Mouse (Mus musculus): ENCODE data around the gene Nrgn.

- TF ChIP-seq CTCF (IDR thresholded peaks at IDR 0.05; ENCODE audit: borderline replicate concordance, insufficient read depth, low read length) (no peak), POLR2A (IDR thresholded peaks at IDR 0.05; ENCODE audit: low read depth, low read length) (no peak)
These were observed 26.0 kb downstream of the Nrgn start for GRCm38 (mm10) chr9:37526443-37527395.

Measured in embryonic fibroblast, embryonic 13.5 days (primary cell).